Mouse (Mus musculus) lung, adult 2 months (tissue): Measurements from ENCODE around the gene Sptbn4. TPM values are rescaled to one million over a fixed set of nuclear protein-coding genes. Genes with fewer than 3 reads are reported as not detected.

Experiments used
- DNase-seq: peaks from one replicate; pipeline ENCODE4 v3.0.0; 2022
- H3K4me1 ChIP-seq: fragments of 200-500 bp; 2 replicates; pipeline ENCODE4 v1.6.1; 2011; ENCODE audit warnings: low read length; ENCODE audit not compliant: control insufficient read depth, insufficient read depth
- H3K4me3 ChIP-seq: fragments of 200-500 bp; replicated peaks from 2 replicates; pipeline ENCODE3; 2011; ENCODE audit warnings: low read depth, mild to moderate bottlenecking, control low read depth, low read length; ENCODE audit errors: extremely low read depth
- CTCF ChIP-seq: fragments of 200-500 bp; IDR thresholded peaks from 2 replicates; pipeline ENCODE4 v1.5.1; 2011; ENCODE audit warnings: mild to moderate bottlenecking, low read length, control low read depth; ENCODE audit not compliant: insufficient read depth
- POLR2A ChIP-seq: fragments of 200-500 bp; IDR thresholded peaks from 2 replicates; pipeline ENCODE4 v1.6.1; 2011; ENCODE audit warnings: low read depth, mild to moderate bottlenecking, control low read depth, low read length, borderline replicate concordance; ENCODE audit errors: extremely low read depth
- WGBS: fragments of 180-500 bp; shearing (Covaris S2); methylation state at CpG from one replicate; pipeline ENCODE4 v1.1.7; 2018; 5-methylcytosine and 5-hydroxymethylcytosine counted together
- polyA plus RNA-seq: library from polyadenylated mRNA; depleted of rRNA; stranded (reverse); fragments of >200 nt; gene quantifications from 2 replicates; pipeline ENCODE4 v1.2.3, GENCODE M21; 2012

Gene Sptbn4
- polyA plus RNA-seq, 1 experiment: 0.13 TPM

- under 1% methylated on average over 96 of the region's 96 CpGs for WGBS
- TF ChIP-seq POLR2A (no peak), CTCF (0 out of 2 replicates have a peak, but pooled peaks have one; percentile 29)
- Histone ChIP-seq H3K4me1 (no peaks in the 10 kb centered on the region), H3K4me3 (no peak overlapping the region)
- peak; percentile 68 for DNase-seq
Measured at GRCm38 (mm10) chr7:27408379-27409176, 38.9 kb downstream of the Sptbn4 start.

GRCm38 (mm10) chr7:27407816-27408215 is 39.7 kb downstream of the Sptbn4 start:
- 40% methylated on average over 8 of the region's 8 CpGs for WGBS
- no peak overlapping the region for H3K4me3 ChIP-seq

GRCm38 (mm10) chr7:27406481-27406880 is 41.0 kb downstream of the Sptbn4 start:
- 79% methylated on average over 7 of the region's 7 CpGs for WGBS
- no peak for DNase-seq
- TF ChIP-seq CTCF: no peak
- TF ChIP-seq POLR2A: no peak

More at GRCm38 (mm10) chr7:27407816-27408215, 39.7 kb downstream of the Sptbn4 start:
- DNase-seq: no peak
- no peaks in the 10 kb centered on the region for H3K4me1 ChIP-seq
- no peak for TF ChIP-seq CTCF
- no peak for TF ChIP-seq POLR2A

GRCm38 (mm10) chr7:27404203-27404942 is 43.1 kb downstream of the Sptbn4 start:
- WGBS: 6% methylated on average over 81 of the region's 81 CpGs
- no peak for TF ChIP-seq POLR2A
- no peak for TF ChIP-seq CTCF
- H3K4me3 ChIP-seq: no peak overlapping the region
- no peak for DNase-seq
- no peaks in the 10 kb centered on the region for H3K4me1 ChIP-seq

More at GRCm38 (mm10) chr7:27406481-27406880, 41.0 kb downstream of the Sptbn4 start:
- Histone ChIP-seq H3K4me3 (no peak overlapping the region), H3K4me1 (no peaks in the 10 kb centered on the region)

- Histone ChIP-seq H3K4me3 (no peak overlapping the region), H3K4me1 (no peaks in the 10 kb centered on the region)
- TF ChIP-seq POLR2A (no peak), CTCF (peak; percentile 79)
- 11% methylated on average over 16 of the region's 16 CpGs for whole genome bisulfite sequencing
- peak; percentile 58 for DNase-seq
Measured at GRCm38 (mm10) chr7:27402675-27403074, 44.8 kb downstream of the Sptbn4 start.

- H3K4me3 ChIP-seq: no peak overlapping the region
Measured at GRCm38 (mm10) chr7:27400545-27400944, 46.9 kb downstream of the Sptbn4 start.

GRCm38 (mm10) chr7:27397048-27397949 is 50.2 kb downstream of the Sptbn4 start:
- no peaks in the 10 kb centered on the region; the same call in 1 of the 2 replicates for H3K4me1 ChIP-seq
- TF ChIP-seq POLR2A (no peak), CTCF (peak; percentile 62)
- no peak for DNase-seq
- H3K4me3 ChIP-seq: no peak overlapping the region
- 13% methylated on average over 26 of the region's 26 CpGs for WGBS

More at GRCm38 (mm10) chr7:27400545-27400944, 46.9 kb downstream of the Sptbn4 start:
- TF ChIP-seq POLR2A: no peak
- TF ChIP-seq CTCF: no peak
- DNase-seq: no peak
- WGBS: 63% methylated on average over 7 of the region's 7 CpGs
- no peaks in the 10 kb centered on the region; the same call in 1 of the 2 replicates for H3K4me1 ChIP-seq

GRCm38 (mm10) chr7:27396184-27397047 is 51.1 kb downstream of the Sptbn4 start:
- DNase-seq: no peak
- 2% methylated on average over 55 of the region's 68 CpGs for WGBS
- TF ChIP-seq CTCF (no peak), POLR2A (no peak)
- Histone ChIP-seq H3K4me3 (no peak overlapping the region), H3K4me1 (no peaks in the 10 kb centered on the region; the same call in 1 of the 2 replicates)
